Mouse (Mus musculus): ENCODE data around the gene Fam71e2.
"Not testable (repeated sequence)": the region's sequence is repeated elsewhere in the genome, so short reads cannot be mapped to it uniquely, and the experiment has no call there.

Fam71e2 gene

GRCm38 (mm10) chr7:4771202-4771601 lies at the start of gene Fam71e2:
Gene Fam71e2 (minus strand): TSS chr7:4771302.
- no peak for DNase-seq

GRCm38 (mm10) chr7:4816559-4816958 lies 45.5 kb upstream of the Fam71e2 start:
- DNase-seq = no peak

- peak in 1 of 2 experiments; percentile 32 for DNase-seq
These were observed 42.1 kb upstream of the Fam71e2 start for GRCm38 (mm10) chr7:4813105-4813791.

GRCm38 (mm10) chr7:4812303-4813104 lies 41.4 kb upstream of the Fam71e2 start, which contains the start of gene Ube2s:
Gene Ube2s (minus strand): TSS chr7:4812590.
- peak; percentile 98 for DNase-seq

GRCm38 (mm10) chr7:4811842-4812302 lies 40.8 kb upstream of the Fam71e2 start:
- no peak for DNase-seq

- not testable (repeated sequence) for DNase-seq
These were observed 40.0 kb upstream of the Fam71e2 start for GRCm38 (mm10) chr7:4811131-4811530.

GRCm38 (mm10) chr7:4806716-4807115 lies 35.6 kb upstream of the Fam71e2 start:
- DNase-seq = peak in 1 of 2 experiments; percentile 51

- DNase-seq = no peak
These were observed 31.1 kb upstream of the Fam71e2 start for GRCm38 (mm10) chr7:4802247-4802646.

- peak; percentile 40 to 47 for DNase-seq
These were observed 24.8 kb upstream of the Fam71e2 start for GRCm38 (mm10) chr7:4795767-4796433.

- DNase-seq = no peak
These were observed 23.6 kb upstream of the Fam71e2 start for GRCm38 (mm10) chr7:4794631-4795168.

GRCm38 (mm10) chr7:4793674-4794073 lies 22.6 kb upstream of the Fam71e2 start:
- DNase-seq = no peak

- not testable (repeated sequence) for DNase-seq
These were observed 22.1 kb upstream of the Fam71e2 start for GRCm38 (mm10) chr7:4793248-4793647.

GRCm38 (mm10) chr7:4792278-4793212 lies 21.4 kb upstream of the Fam71e2 start, which contains the start of gene Rpl28:
Gene Rpl28 (plus strand): TSS chr7:4792874.
- DNase-seq = peak; percentile 93 to 96

- DNase-seq = peak in 1 of 2 experiments; percentile 87
These were observed 18.4 kb upstream of the Fam71e2 start, which contains the start of gene Tmem238 for GRCm38 (mm10) chr7:4789436-4789935. Gene Tmem238 (minus strand): TSS chr7:4789656.

- peak; percentile 82 to 83 for DNase-seq
These were observed 17.7 kb upstream of the Fam71e2 start for GRCm38 (mm10) chr7:4788499-4789435.

- peak; percentile 80 to 87 for DNase-seq
These were observed 12.7 kb upstream of the Fam71e2 start for GRCm38 (mm10) chr7:4783667-4784268.

GRCm38 (mm10) chr7:4782759-4783158 lies 11.7 kb upstream of the Fam71e2 start, which contains the start of the genes Il11 and Tmem190:
Gene Il11 (minus strand): TSS chr7:4782859.
Gene Tmem190 (plus strand): TSS chr7:4782937.
- no peak for DNase-seq

- DNase-seq = no peak
These were observed 11.0 kb upstream of the Fam71e2 start for GRCm38 (mm10) chr7:4782130-4782529.

- DNase-seq = no peak
These were observed 8.8 kb upstream of the Fam71e2 start for GRCm38 (mm10) chr7:4779921-4780320.

Measured in cerebellum, postnatal 25 days (tissue).